Mouse (Mus musculus) C2C12 (cell line): ENCODE measurements around the gene Hjurp.

Source experiments
- CTCF ChIP-seq: IDR thresholded peaks from one replicate; pipeline ENCODE4 v1.5.1; 2011; ENCODE audit not compliant: control insufficient read depth, insufficient read depth, insufficient read length
- FOSL1 ChIP-seq: IDR thresholded peaks from one replicate; pipeline ENCODE4 v1.8.0; 2011; ENCODE audit warnings: mild to moderate bottlenecking, low read length; ENCODE audit not compliant: poor library complexity, insufficient read depth, severe bottlenecking
- MAX ChIP-seq: IDR thresholded peaks from one replicate; pipeline ENCODE4 v1.6.1; 2011; ENCODE audit warnings: mild to moderate bottlenecking, control low read depth
- USF1 ChIP-seq: IDR thresholded peaks from one replicate; pipeline ENCODE4 v1.6.1; 2011; ENCODE audit warnings: low read depth, mild to moderate bottlenecking, control low read depth, moderate library complexity

GRCm38 (mm10) chr1:88260604-88261377 lies 16.6 kb downstream of the Hjurp start:
- TF ChIP-seq MAX (no peak), CTCF (no peak), FOSL1 (no peak), USF1 (no peak)
